Mouse (Mus musculus) liver, embryonic 14.5 days (tissue): ENCODE measurements around the gene Nfe2l2. TPM values are rescaled to one million over a fixed set of nuclear protein-coding genes. Genes with fewer than 3 reads are reported as not detected.

ENCODE experiments used
- ATAC-seq: fragments of 200-750 bp; cut with Nextera tagmentation; 2 replicates; pipeline ENCODE4 v1.8.0; 2017; ENCODE audit warnings: moderate number of reproducible peaks, mild to moderate bottlenecking, moderate library complexity; ENCODE audit not compliant: insufficient read depth
- DNase-seq, 3 experiments: peaks; one replicate each; pipeline ENCODE4 v3.0.0-alpha.2; 2012 to 2013; ENCODE audit warnings: low read depth in 3 of 3, low spot score in 3 of 3
- H3K27ac ChIP-seq: fragments of 300-500 bp; sonication (generic); 2 replicates; pipeline ENCODE4 v1.5.1; 2014; ENCODE audit warnings: moderate library complexity, mild to moderate bottlenecking, control low read depth, inconsistent platforms
- H3K27me3 ChIP-seq: fragments of 300-500 bp; sonication (generic); 2 replicates; pipeline ENCODE4 v1.6.1; 2014; ENCODE audit warnings: mild to moderate bottlenecking, low read length, moderate library complexity; ENCODE audit not compliant: control insufficient read depth, insufficient read depth
- H3K36me3 ChIP-seq: fragments of 300-500 bp; sonication (generic); replicated peaks from 2 replicates; pipeline ENCODE4 v1.6.1; 2014; ENCODE audit warnings: low read depth; ENCODE audit not compliant: control insufficient read depth, insufficient read depth
- H3K4me1 ChIP-seq, 2 experiments: fragments of 200-500 bp in 1 of 2; fragments of 300-500 bp in 1 of 2; sonication (generic) in 1 of 2; replicated peaks; 2 replicates each; pipeline ENCODE4 v1.6.1; 2012 to 2014; ENCODE audit warnings: antibody characterized with exemption in 1 of 2, inconsistent platforms in 1 of 2, low read length in 1 of 2; ENCODE audit not compliant: control insufficient read depth in 2 of 2, insufficient read depth in 2 of 2
- H3K4me2 ChIP-seq: fragments of 300-500 bp; sonication (generic); 2 replicates; pipeline ENCODE4 v1.6.1; 2014; ENCODE audit warnings: low read depth, mild to moderate bottlenecking, control low read depth, moderate library complexity
- H3K4me3 ChIP-seq, 2 experiments: fragments of 200-500 bp in 1 of 2; fragments of 300-500 bp in 1 of 2; sonication (generic) in 1 of 2; 2 replicates each; pipeline ENCODE4 v1.5.1; 2012 to 2014; ENCODE audit warnings: low read depth in 2 of 2, low read length in 2 of 2, mild to moderate bottlenecking in 2 of 2, control low read depth in 1 of 2, inconsistent platforms in 1 of 2, moderate library complexity in 1 of 2; ENCODE audit not compliant: insufficient read depth in 1 of 2
- H3K9ac ChIP-seq: fragments of 300-500 bp; sonication (generic); replicated peaks from 2 replicates; pipeline ENCODE4 v1.6.1; 2014; ENCODE audit warnings: mild to moderate bottlenecking, control low read depth, moderate library complexity
- H3K9me3 ChIP-seq: fragments of 300-500 bp; sonication (generic); 2 replicates; pipeline ENCODE4 v1.6.1; 2016; ENCODE audit warnings: low read length, mixed read lengths; ENCODE audit not compliant: control insufficient read depth
- CTCF ChIP-seq: IDR thresholded peaks from 2 replicates; pipeline ENCODE4 v1.5.1; 2016; ENCODE audit warnings: antibody characterized with exemption, low read depth, control low read depth
- EP300 ChIP-seq: IDR thresholded peaks from 2 replicates; pipeline ENCODE4 v1.6.1; 2016; ENCODE audit warnings: antibody characterized with exemption, low read depth
- WGBS: fragments of 180-500 bp; shearing (Covaris S2); extraction: QIAGEN DNeasy Blood & Tissue Kit; methylation state at CpG from one replicate; pipeline ENCODE4 v1.1.7; 2014; ENCODE audit not compliant: insufficient replicate concordance; 5-methylcytosine and 5-hydroxymethylcytosine counted together
- polyA plus RNA-seq, 2 experiments: library from polyadenylated mRNA; depleted of rRNA in 1 of 2; stranded (reverse) in 1 of 2; unstranded in 1 of 2; fragments of >200 nt; fragmentation: Nextera tagmentation in 1 of 2; extraction: Ambion mirVana in 1 of 2; gene quantifications; 2 replicates each; pipeline versions ENCODE4 v1.2.1 to v1.2.3; 2012 to 2014

Gene Nfe2l2
- polyA plus RNA-seq, 2 experiments = 30.4 to 40.0 TPM

DNA sequence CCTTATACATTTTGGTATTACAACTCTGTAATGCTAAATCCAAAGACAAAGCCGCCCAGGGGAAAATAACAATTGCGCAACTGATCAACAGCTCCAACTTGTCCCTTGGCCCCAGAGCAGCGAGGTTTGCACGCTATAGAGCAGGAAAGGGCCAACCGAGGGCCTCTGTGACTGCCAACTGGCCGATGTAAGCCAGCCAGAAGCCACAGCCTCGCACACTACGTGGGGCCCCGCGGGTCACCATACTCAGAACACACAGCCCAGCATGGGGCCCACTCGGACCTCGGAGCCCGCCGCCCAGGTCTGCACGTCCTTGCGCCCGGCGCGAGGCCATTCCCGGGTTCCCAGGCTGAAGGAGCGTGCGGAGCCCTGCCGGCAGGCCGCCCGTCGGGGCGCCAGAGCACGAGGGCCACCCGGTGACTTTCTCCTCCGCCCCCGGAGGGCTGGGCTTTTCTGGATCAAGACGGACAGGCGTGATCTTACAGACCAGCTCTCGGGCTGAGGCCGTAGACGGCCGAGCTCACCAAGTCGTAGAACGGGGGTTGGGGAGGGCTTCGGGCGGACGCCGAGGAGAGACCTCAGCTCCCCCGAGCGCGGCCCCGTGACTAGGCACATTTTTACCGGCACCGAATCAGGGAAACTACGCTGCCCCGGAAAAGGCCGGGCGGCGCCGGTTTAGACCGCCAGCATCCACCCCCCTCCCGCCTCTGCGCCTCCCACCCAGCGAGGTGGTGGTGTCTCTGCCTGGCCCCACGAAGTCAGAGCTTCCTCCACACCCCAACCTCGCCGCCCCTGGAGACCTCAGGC is 863 bp downstream of the Nfe2l2 start:
- H3K36me3 ChIP-seq = peaks cover 13% of the 10 kb centered on the region
- peak; percentile 75 to 81 (median 76) for DNase-seq
- H3K27ac ChIP-seq = peak overlapping the region; percentile 99
- peak overlapping the region; percentile 70 for H3K4me2 ChIP-seq
- ATAC-seq = peak; percentile 50
- H3K4me1 ChIP-seq = peaks cover 46 to 48% of the 10 kb centered on the region in 2 experiments
- peak overlapping the region; percentile 65 to 89 for H3K4me3 ChIP-seq
- TF ChIP-seq CTCF (peak; percentile 4; the same call in 1 of the 2 replicates), EP300 (peak; percentile 64)
- no peaks in the 10 kb centered on the region for H3K27me3 ChIP-seq
- under 1% methylated on average over 62 of the region's 62 CpGs for WGBS
- no peaks in the 10 kb centered on the region for H3K9me3 ChIP-seq
- peak overlapping the region; percentile 100 for H3K9ac ChIP-seq

DNA sequence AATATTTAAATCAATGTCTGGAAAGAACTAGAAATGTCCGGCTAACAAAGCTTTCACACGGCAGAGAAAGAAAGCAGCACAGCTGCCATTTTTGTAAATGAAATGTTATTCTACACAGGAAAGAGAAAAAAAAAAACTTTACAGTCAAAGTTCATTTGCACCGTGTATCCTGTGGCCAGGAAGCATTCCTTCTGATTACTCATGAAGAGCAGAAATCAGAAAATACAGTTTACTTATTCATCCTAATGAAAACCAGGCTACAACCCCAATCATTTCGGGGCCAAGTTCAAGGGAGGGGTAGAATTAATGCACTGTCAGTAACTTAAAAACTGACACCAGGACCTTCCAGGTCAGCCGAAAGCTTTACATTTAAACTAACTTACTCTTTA is 1.9 kb downstream of the Nfe2l2 start:
- DNase-seq = no peak
- peaks cover 51 to 55% of the 10 kb centered on the region in 2 experiments for H3K4me1 ChIP-seq
- no peaks in the 10 kb centered on the region for H3K9me3 ChIP-seq

DNA sequence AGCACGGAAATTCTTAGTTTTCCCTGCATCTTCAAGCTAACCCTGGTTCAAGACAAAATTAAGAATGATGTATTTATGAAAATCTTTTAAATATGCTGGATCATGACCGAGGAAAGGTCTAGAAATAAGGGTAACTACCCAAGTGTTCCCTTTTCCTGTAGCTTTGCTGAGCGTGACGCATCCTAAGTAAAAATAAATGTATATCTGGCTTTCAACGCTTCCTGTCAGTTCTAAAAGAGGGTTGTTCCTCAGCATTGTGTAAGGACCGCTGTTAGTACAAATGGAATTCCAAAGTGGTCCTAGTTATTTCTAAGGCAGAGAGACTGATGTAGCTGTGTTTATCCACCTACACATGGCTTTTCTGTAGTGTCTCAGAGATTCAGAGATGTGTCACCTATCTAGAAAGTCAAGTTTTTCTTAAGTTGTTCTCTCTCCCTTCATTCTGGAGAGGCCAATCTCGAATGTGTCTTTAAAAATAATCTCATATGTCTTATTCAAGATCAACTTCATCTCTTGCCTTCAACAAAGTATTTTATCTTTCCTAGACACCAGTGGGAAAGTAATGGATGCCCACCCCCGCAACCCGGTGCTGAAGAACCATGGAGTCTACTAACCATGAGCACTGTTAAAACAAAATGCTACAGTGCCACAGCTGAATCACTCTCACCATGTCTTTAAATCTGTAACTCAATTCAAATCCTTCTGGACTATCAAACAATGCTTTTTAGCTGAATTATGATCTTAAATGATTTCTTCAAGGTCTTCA is 2.4 kb downstream of the Nfe2l2 start:
- H3K4me2 ChIP-seq = peak overlapping the region; percentile 70
- H3K9ac ChIP-seq = peak overlapping the region; percentile 100
- TF ChIP-seq CTCF = no peak
- TF ChIP-seq EP300 = no peak
- no peaks in the 10 kb centered on the region for H3K9me3 ChIP-seq
- H3K4me3 ChIP-seq = peak overlapping the region; percentile 65 to 89
- DNase-seq = no peak
- peaks cover 13% of the 10 kb centered on the region for H3K36me3 ChIP-seq
- no peak for ATAC-seq
- H3K27me3 ChIP-seq = no peaks in the 10 kb centered on the region
- WGBS = 23% methylated on average over 9 of the region's 9 CpGs
- peaks cover 45 to 55% of the 10 kb centered on the region in 2 experiments for H3K4me1 ChIP-seq
- peak overlapping the region; percentile 99 for H3K27ac ChIP-seq

More for the DNA sequence above, 1.9 kb downstream of the Nfe2l2 start:
- Histone ChIP-seq H3K27me3 (no peaks in the 10 kb centered on the region), H3K27ac (peak overlapping the region; percentile 99), H3K36me3 (peaks cover 13% of the 10 kb centered on the region), H3K4me3 (peak overlapping the region; percentile 65 to 89), H3K9ac (peak overlapping the region; percentile 100), H3K4me2 (peak overlapping the region; percentile 70)
- TF ChIP-seq EP300 (no peak), CTCF (no peak)
- 13% methylated on average over 5 of the region's 5 CpGs for WGBS
- ATAC-seq = no peak

DNA sequence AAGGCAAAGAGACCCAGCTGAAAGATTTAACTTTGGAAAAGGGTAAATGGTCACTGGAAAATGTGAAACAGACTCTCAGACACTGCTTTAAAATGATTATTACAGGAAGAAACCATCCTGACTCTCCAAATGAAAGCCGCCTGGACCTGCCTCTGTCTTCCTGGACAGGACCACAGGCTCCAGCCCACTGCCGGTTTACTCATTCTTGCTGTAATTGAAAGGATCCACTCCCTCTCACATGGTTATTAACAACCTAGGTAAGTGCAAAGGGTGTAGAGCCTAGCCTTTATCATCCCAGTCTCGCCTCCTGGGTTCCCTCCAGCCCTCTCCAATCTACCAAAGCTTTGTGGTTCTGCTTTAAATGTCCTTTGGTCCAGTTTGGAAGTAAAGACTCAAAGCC is 3.2 kb downstream of the Nfe2l2 start:
- Histone ChIP-seq H3K9ac (peak overlapping the region; percentile 100), H3K4me2 (peak overlapping the region; percentile 70), H3K4me1 (peaks cover 43 to 53% of the 10 kb centered on the region in 2 experiments), H3K9me3 (no peaks in the 10 kb centered on the region), H3K27me3 (no peaks in the 10 kb centered on the region), H3K36me3 (peaks cover 13% of the 10 kb centered on the region), H3K27ac (peak overlapping the region; percentile 24), H3K4me3 (peak overlapping the region; percentile 24 to 65; a peak in 3 of 4 replicates)
- ATAC-seq = no peak
- no peak for TF ChIP-seq CTCF
- TF ChIP-seq EP300 = no peak
- DNase-seq = no peak
- WGBS = 47% methylated on average over 3 of the region's 3 CpGs

DNA sequence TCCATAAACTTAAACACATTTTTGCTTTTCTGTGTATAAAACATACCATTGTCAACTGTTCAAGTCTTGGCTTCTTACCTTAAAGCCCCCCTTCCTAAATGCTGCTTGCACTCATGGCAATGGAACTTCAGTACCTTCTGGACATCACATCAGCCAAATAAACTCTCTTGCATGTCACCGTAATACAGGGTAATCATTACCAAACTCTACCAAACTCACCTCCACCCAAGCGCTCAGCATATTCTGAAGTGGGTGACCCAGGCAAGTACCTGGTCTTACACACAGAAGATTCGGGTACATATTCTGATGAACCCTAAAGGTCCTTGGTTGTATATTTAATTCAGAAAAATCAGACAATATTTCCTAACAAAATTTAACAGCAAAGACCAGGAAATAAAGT is 3.9 kb downstream of the Nfe2l2 start:
- H3K36me3 ChIP-seq = peaks cover 18% of the 10 kb centered on the region
- H3K4me2 ChIP-seq = peak overlapping the region; percentile 70
- peaks cover 45 to 52% of the 10 kb centered on the region in 2 experiments for H3K4me1 ChIP-seq
- no peak overlapping the region for H3K27ac ChIP-seq
- no peaks in the 10 kb centered on the region for H3K27me3 ChIP-seq
- TF ChIP-seq EP300 (no peak), CTCF (no peak)
- DNase-seq = no peak
- no peaks in the 10 kb centered on the region for H3K9me3 ChIP-seq
- peak overlapping the region in 1 of 2 experiments; percentile 65; a peak in 1 of 4 replicates for H3K4me3 ChIP-seq
- H3K9ac ChIP-seq = peak overlapping the region; percentile 10; the same call in 1 of the 2 replicates
- WGBS = 65% methylated on average over 3 of the region's 3 CpGs
- no peak for ATAC-seq
